Mouse (Mus musculus) layer of hippocampus, adult 2 months (tissue): ENCODE data around the gene Dact3. TPM values are rescaled to one million over a fixed set of nuclear protein-coding genes. Genes with fewer than 3 reads are reported as not detected.

Source experiments
- DNase-seq, 2 experiments: peaks; one replicate each; pipeline ENCODE4 v3.0.0; 2022; ENCODE audit warnings: low spot score in 2 of 2
- H3K27ac ChIP-seq: fragments of 200-600 bp; 2 replicates; pipeline ENCODE4 v1.8.1; 2022
- H3K4me3 ChIP-seq: fragments of 200-600 bp; 2 replicates; pipeline ENCODE4 v1.8.1; 2022; ENCODE audit warnings: mild to moderate bottlenecking
- CTCF ChIP-seq: fragments of 200-600 bp; conservative IDR thresholded peaks from 2 replicates; pipeline ENCODE4 v1.8.1; 2022; ENCODE audit warnings: antibody characterized with exemption, mild to moderate bottlenecking, moderate library complexity
- total RNA-seq, 2 experiments: library from RNA; stranded (reverse); gene quantifications; 2 replicates each; pipeline ENCODE4 v1.2.3; 2021

Dact3 gene
- total RNA-seq, 2 experiments from 2014 or later: 154 to 156 TPM

DNA sequence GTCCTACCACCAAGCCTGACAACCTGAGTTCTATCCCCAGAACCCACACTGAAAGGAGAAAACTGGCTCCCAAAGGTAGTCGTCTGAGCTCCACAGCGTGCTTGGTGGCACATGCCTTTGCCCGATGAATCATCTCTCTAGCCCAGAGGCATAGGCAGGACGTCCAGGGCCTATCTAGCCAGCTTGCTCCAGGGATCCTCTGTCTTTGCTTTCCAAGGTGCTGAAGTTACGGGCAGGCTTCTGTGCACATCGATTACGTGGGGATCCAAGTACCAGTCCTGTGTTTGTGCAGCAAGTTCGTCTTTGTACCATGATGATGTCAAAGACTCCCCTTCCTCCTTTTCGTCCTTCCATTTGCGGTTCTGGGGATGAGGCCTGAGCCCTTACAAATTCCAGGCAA lies 3.5 kb upstream of the Dact3 start:
- H3K4me3 ChIP-seq: no peak overlapping the region
- TF ChIP-seq CTCF: no peak
- no peak for DNase-seq
- no peak overlapping the region for H3K27ac ChIP-seq

DNA sequence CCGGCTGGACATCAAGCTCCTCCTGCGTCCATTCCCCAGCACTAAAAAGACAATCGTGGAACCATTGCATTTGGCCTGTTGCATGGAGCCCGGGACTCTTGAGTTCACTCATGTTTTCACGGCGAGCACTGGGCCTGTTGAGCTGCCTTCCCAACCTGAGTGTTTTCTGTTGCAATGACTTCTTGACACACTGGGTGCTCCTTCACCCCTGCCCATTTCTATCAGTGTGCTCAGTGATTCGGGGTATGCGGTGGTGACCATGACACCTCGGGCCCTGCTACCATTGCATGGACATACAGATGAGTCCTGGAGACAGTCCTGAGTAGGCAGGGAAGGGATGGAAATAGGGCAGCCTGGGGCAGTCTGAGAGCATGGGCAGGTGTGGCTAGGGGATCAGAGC lies 2.6 kb upstream of the Dact3 start:
- Histone ChIP-seq H3K27ac (no peak overlapping the region), H3K4me3 (no peak overlapping the region)
- no peak for DNase-seq
- TF ChIP-seq CTCF: no peak

- no peak for DNase-seq
- TF ChIP-seq CTCF: peak; percentile 43
- peak overlapping the region; percentile 90; the same call in 1 of the 2 replicates for H3K27ac ChIP-seq
- H3K4me3 ChIP-seq: no peak overlapping the region
Observed at GRCm38 (mm10) chr7:16873392-16873791, 1.7 kb upstream of the Dact3 start.

DNA sequence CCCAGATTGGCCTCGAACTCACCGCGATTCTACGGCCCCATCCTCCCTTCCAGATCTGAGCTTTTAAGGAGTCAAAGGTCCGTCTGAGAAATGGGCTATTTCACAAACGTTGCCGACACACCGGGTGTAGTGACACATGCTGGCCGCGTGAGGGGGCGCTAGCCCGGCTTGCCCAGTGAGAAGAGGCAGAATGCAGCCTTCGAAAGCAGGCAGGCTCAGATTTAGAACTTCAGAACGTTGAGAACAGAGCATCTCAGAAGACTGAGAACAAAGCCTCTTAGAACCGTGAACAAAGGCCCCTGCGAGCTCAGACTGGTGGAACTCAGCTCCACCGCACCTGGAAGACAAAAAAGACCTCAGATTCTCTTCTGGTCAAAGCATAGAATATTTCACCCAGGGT lies 927 bp upstream of the Dact3 start:
- TF ChIP-seq CTCF: peak; percentile 94
- H3K27ac ChIP-seq: peak overlapping the region; percentile 90
- peak; percentile 74 to 82 for DNase-seq
- peak overlapping the region; percentile 42 for H3K4me3 ChIP-seq

- DNase-seq: peak; percentile 100
- H3K4me3 ChIP-seq: peak overlapping the region; percentile 96
- TF ChIP-seq CTCF: peak; percentile 71
- H3K27ac ChIP-seq: peak overlapping the region; percentile 90
Observed at GRCm38 (mm10) chr7:16874756-16875309, 284 bp upstream of the Dact3 start.

- no peak for DNase-seq
- Histone ChIP-seq H3K4me3 (peak overlapping the region; percentile 96), H3K27ac (peak overlapping the region; percentile 97)
- TF ChIP-seq CTCF: no peak
Observed at GRCm38 (mm10) chr7:16875326-16875725, 209 bp downstream of the Dact3 start.

- Histone ChIP-seq H3K27ac (peak overlapping the region; percentile 97), H3K4me3 (peak overlapping the region; percentile 96)
- no peak for TF ChIP-seq CTCF
- no peak for DNase-seq
Observed at GRCm38 (mm10) chr7:16876006-16876405, 889 bp downstream of the Dact3 start.

DNA sequence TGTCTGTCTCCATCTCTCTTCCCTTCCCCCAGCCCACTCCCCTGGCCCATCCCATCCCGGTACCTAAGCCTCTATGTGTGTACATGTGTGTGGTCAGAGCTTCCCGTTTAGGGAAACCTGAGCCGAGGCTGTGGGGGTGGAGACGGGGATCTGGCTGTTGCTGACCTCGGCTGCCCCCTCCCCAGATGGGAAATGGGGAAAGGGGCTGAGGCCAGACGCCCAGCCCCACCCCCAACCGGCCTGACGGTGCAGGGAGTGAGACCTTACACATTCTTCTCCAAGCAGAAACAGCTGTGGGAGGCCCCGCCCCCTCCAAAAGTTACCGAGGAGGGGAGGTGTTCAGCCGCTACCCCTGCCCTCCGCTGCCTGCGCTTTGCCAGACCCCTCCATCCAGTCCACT lies 1.5 kb downstream of the Dact3 start:
- H3K27ac ChIP-seq: peak overlapping the region; percentile 97; the same call in 1 of the 2 replicates
- H3K4me3 ChIP-seq: peak overlapping the region; percentile 96
- no peak for TF ChIP-seq CTCF
- no peak for DNase-seq

DNA sequence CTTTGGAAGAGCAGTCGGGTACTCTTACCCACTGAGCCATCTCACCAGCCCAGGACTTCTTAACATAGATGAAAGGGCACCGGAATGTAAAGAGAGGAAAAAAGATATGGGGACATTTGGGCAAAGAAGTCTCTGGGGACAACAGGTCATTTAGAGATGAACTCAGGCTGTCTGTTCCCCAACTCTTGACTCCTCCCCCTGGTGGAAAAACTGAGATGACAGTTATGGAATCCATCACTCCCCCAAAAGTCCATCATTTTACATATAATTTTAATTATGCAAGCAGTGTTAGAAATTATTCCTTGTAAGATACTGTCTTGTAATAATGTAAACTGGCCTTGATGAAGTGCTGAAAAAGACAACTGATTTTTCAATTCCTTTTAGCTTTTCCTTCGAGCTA lies 2.6 kb downstream of the Dact3 start:
- no peak for DNase-seq
- TF ChIP-seq CTCF: peak; percentile 66
- Histone ChIP-seq H3K27ac (no peak overlapping the region), H3K4me3 (no peak overlapping the region)

GRCm38 (mm10) chr7:16879796-16880547 lies 4.9 kb downstream of the Dact3 start:
- peak overlapping the region; percentile 74 for H3K27ac ChIP-seq
- DNase-seq: peak in 1 of 2 experiments; percentile 41
- no peak overlapping the region for H3K4me3 ChIP-seq
- TF ChIP-seq CTCF: no peak

GRCm38 (mm10) chr7:16880615-16881014 lies 5.5 kb downstream of the Dact3 start:
- no peak for TF ChIP-seq CTCF
- DNase-seq: no peak
- Histone ChIP-seq H3K4me3 (no peak overlapping the region), H3K27ac (peak overlapping the region; percentile 74)

DNA sequence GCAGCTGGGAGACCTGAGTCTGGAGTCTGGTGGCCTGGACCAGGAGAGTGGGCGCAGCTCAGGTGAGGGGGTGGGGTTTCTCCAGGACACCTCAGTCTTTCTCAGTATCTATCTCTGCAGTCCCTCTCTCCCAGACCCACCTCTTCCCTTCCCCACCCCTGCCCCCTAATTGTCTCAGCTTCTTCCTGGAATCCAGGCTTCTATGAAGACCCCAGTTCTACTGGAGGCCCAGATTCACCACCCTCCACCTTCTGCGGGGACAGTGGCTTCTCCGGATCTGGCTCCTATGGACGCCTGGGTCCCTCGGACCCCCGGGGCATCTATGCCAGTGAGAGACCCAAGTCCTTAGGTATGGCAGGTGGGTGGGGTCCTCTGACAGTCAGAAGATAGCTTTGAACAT lies 8.0 kb downstream of the Dact3 start:
- no peak for TF ChIP-seq CTCF
- no peak for DNase-seq
- H3K4me3 ChIP-seq: no peak overlapping the region
- no peak overlapping the region for H3K27ac ChIP-seq

GRCm38 (mm10) chr7:16884334-16884733 lies 9.2 kb downstream of the Dact3 start:
- TF ChIP-seq CTCF: no peak
- no peak for DNase-seq
- no peak overlapping the region for H3K4me3 ChIP-seq
- H3K27ac ChIP-seq: no peak overlapping the region

- H3K4me3 ChIP-seq: no peak overlapping the region
- DNase-seq: no peak
- H3K27ac ChIP-seq: no peak overlapping the region
- no peak for TF ChIP-seq CTCF
Observed at GRCm38 (mm10) chr7:16885271-16885776, 10.2 kb downstream of the Dact3 start.
